Mouse (Mus musculus): ENCODE results near the gene Slc38a1.
A peak's percentile ranks its signal among the peaks of the same experiment; 100 is the strongest.

Gene Slc38a1

GRCm38 (mm10) chr15:96560576-96561298 lies 82.0 kb downstream of the Slc38a1 start:
- DNase-seq (ENCODE audit: low read depth, low spot score) = no peak

GRCm38 (mm10) chr15:96551569-96552380 lies 90.9 kb downstream of the Slc38a1 start:
- DNase-seq (ENCODE audit: low read depth, low spot score) = peak; percentile 75

GRCm38 (mm10) chr15:96551107-96551506 lies 91.6 kb downstream of the Slc38a1 start:
- no peak for DNase-seq (ENCODE audit: low read depth, low spot score)

- DNase-seq (ENCODE audit: low read depth, low spot score) = no peak
Observed at GRCm38 (mm10) chr15:96548363-96548762, 94.3 kb downstream of the Slc38a1 start.

GRCm38 (mm10) chr15:96547256-96548195 lies 95.2 kb downstream of the Slc38a1 start:
- no peak for DNase-seq (ENCODE audit: low read depth, low spot score)

- peak; percentile 81 for DNase-seq (ENCODE audit: low read depth, low spot score)
Observed at GRCm38 (mm10) chr15:96543181-96543828, 99.4 kb downstream of the Slc38a1 start.

- no peak for DNase-seq (ENCODE audit: low read depth, low spot score)
Observed at GRCm38 (mm10) chr15:96542135-96542534, 100.6 kb downstream of the Slc38a1 start.

GRCm38 (mm10) chr15:96537272-96537671 lies 105.4 kb downstream of the Slc38a1 start:
- no peak for DNase-seq (ENCODE audit: low read depth, low spot score)

GRCm38 (mm10) chr15:96536412-96536811 lies 106.3 kb downstream of the Slc38a1 start:
- no peak for DNase-seq (ENCODE audit: low read depth, low spot score)

- DNase-seq (ENCODE audit: low read depth, low spot score) = no peak
Observed at GRCm38 (mm10) chr15:96527686-96528085, 115.0 kb downstream of the Slc38a1 start.

GRCm38 (mm10) chr15:96524239-96524738 lies 118.4 kb downstream of the Slc38a1 start:
- DNase-seq (ENCODE audit: low read depth, low spot score) = no peak

Measured in A20 (cell line).